Mouse (Mus musculus) intestine, embryonic 14.5 days (tissue): ENCODE results near the gene Madd. TPM values are rescaled to one million over a fixed set of nuclear protein-coding genes. Genes with fewer than 3 reads are reported as not detected.

Experiments
- ATAC-seq: fragments of 200-750 bp; cut with Nextera tagmentation; replicated peaks from 2 replicates; pipeline ENCODE4 v1.8.0; 2017; ENCODE audit warnings: low read depth, moderate number of reproducible peaks, moderate TSS enrichment, moderate library complexity; ENCODE audit not compliant: low FRiP score, low TSS enrichment
- DNase-seq: peaks from one replicate; pipeline ENCODE4 v3.0.0-alpha.2; 2018; ENCODE audit warnings: low spot score
- H3K27ac ChIP-seq: fragments of 300-500 bp; sonication (generic); 2 replicates; pipeline ENCODE4 v1.5.1; 2014; ENCODE audit warnings: low read depth, mild to moderate bottlenecking, control low read depth
- H3K27me3 ChIP-seq: fragments of 300-500 bp; sonication (generic); replicated peaks from 2 replicates; pipeline ENCODE4 v1.6.1; 2014; ENCODE audit warnings: low read length, control low read depth; ENCODE audit not compliant: control insufficient read depth, insufficient read depth
- H3K36me3 ChIP-seq: fragments of 300-500 bp; sonication (generic); 2 replicates; pipeline ENCODE4 v1.6.1; 2014; ENCODE audit warnings: low read length, control low read depth; ENCODE audit not compliant: control insufficient read depth, insufficient read depth
- H3K4me1 ChIP-seq: fragments of 300-500 bp; sonication (generic); replicated peaks from 2 replicates; pipeline ENCODE4 v1.6.1; 2014; ENCODE audit warnings: low read length, control low read depth, mixed read lengths; ENCODE audit not compliant: control insufficient read depth, insufficient read depth
- H3K4me2 ChIP-seq: fragments of 300-500 bp; sonication (generic); 2 replicates; pipeline ENCODE4 v1.6.1; 2014; ENCODE audit warnings: low read length
- H3K4me3 ChIP-seq: fragments of 300-500 bp; sonication (generic); 2 replicates; pipeline ENCODE4 v1.5.1; 2014; ENCODE audit warnings: low read depth, low read length, control low read depth, mixed read lengths
- H3K9ac ChIP-seq: fragments of 300-500 bp; sonication (generic); 2 replicates; pipeline ENCODE4 v1.6.1; 2014; ENCODE audit warnings: mild to moderate bottlenecking, low read length
- H3K9me3 ChIP-seq: fragments of 300-500 bp; sonication (generic); 2 replicates; pipeline ENCODE4 v1.6.1; 2016; ENCODE audit warnings: low read length, control low read depth; ENCODE audit not compliant: control insufficient read depth
- WGBS: fragments of 180-500 bp; shearing (Covaris S2); extraction: QIAGEN DNeasy Blood & Tissue Kit; methylation state at CpG from one replicate; pipeline ENCODE4 v1.1.7; 2014; 5-methylcytosine and 5-hydroxymethylcytosine counted together
- polyA plus RNA-seq: library from polyadenylated mRNA; unstranded; fragments of >200 nt; fragmentation: Nextera tagmentation; extraction: Ambion mirVana; gene quantifications from 2 replicates; pipeline ENCODE4 v1.2.1, GENCODE M21; 2014

Gene Madd
- polyA plus RNA-seq, 1 experiment from 2014 or later, result 8.7 TPM

DNA sequence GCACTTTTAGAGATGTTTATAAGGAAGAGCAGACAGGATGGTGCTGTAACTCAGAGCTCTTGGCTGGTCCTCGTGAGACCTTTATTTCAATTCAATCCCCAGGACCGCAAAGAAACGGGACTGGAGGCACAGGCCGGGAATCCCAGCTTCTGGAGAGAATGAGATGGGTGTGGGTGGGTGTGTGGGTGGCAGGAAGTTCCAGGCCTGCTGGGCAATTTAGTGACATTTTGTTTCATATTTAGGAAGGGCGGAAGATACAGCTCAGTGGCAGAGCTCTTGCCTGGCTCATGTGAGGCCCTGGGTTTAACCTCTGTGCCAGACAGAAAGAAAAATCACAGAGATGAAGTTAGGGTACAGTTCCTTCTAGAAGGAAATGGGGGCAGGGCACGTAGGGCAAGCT, 93.4 kb downstream of the Madd start:
- WGBS, result 80% methylated on average over 6 of the region's 6 CpGs

DNA sequence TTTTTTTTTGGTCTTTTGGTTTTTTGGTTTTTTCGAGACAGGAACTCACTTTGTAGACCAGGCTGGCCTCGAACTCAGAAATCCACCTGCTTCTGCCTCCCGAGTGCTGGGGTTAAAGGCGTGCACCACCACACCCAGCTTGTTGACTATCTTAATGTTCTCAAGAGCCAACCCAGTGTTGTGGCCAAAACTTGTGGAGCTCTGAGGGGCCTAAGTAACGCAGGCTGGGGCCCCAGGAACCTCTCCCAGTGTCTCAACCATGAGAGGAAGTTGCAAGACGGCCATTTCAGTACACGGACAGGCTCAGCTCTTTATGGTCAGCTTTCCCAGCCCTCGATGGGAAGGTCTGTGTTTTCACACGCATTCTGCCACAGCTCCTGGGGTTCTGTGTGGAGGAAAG, 94.7 kb downstream of the Madd start:
- H3K4me3 ChIP-seq, result no peak overlapping the region
- 74% methylated on average over 9 of the region's 9 CpGs for WGBS
- no peak for ATAC-seq

More for the DNA sequence above, 93.4 kb downstream of the Madd start:
- H3K4me1 ChIP-seq, result no peaks in the 10 kb centered on the region
- no peak overlapping the region for H3K9ac ChIP-seq
- H3K9me3 ChIP-seq, result no peaks in the 10 kb centered on the region
- H3K4me3 ChIP-seq, result no peak overlapping the region
- no peaks in the 10 kb centered on the region for H3K27me3 ChIP-seq
- H3K4me2 ChIP-seq, result no peak overlapping the region
- no peaks in the 10 kb centered on the region for H3K36me3 ChIP-seq
- no peak overlapping the region for H3K27ac ChIP-seq
- DNase-seq (no peak), ATAC-seq (no peak)

DNA sequence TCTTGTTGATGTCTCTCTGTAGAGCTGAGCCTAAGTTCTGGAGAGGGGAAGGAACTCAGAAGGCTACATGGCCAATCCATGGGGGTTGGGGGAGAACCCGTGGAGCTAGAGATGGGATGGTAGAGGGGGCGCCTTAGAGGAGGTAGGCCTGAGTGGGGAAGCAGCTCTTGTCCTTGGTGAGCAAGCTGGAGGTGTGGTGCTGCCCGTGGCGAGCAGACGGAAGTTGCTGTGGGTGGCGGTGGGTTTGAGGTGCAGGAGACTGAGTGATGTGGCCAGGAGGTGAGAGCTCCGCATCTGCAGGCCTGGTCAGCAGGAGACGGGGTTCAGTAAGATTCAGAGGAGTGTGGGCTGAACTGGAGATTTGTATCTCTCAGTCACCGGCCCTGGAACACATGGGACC, 96.2 kb downstream of the Madd start:
- Histone ChIP-seq H3K36me3 (no peaks in the 10 kb centered on the region), H3K4me2 (no peak overlapping the region), H3K27me3 (no peaks in the 10 kb centered on the region), H3K9ac (no peak overlapping the region), H3K9me3 (no peaks in the 10 kb centered on the region), H3K27ac (no peak overlapping the region), H3K4me3 (no peak overlapping the region), H3K4me1 (no peaks in the 10 kb centered on the region)
- WGBS, result 81% methylated on average over 9 of the region's 9 CpGs
- no peak for DNase-seq
- ATAC-seq, result no peak

More for the DNA sequence above, 94.7 kb downstream of the Madd start:
- Histone ChIP-seq H3K9ac (no peak overlapping the region), H3K27ac (no peak overlapping the region), H3K36me3 (no peaks in the 10 kb centered on the region), H3K9me3 (no peaks in the 10 kb centered on the region), H3K27me3 (no peaks in the 10 kb centered on the region), H3K4me2 (no peak overlapping the region), H3K4me1 (no peaks in the 10 kb centered on the region)
- no peak for DNase-seq

Other genes with a start within 250 kb of the Madd start
- 70.6 and 73.7 TPM in 2 replicates for gene Celf1, start 243.5 kb downstream of the Madd start, polyA plus RNA-seq
- 0.55 and 1.5 TPM in 2 replicates for gene Rapsn, start 148.2 kb downstream of the Madd start, polyA plus RNA-seq
- 280 and 322 TPM in 2 replicates for gene Psmc3, start 129.8 kb downstream of the Madd start, polyA plus RNA-seq
- gene Slc39a13, start 113.4 kb downstream of the Madd start, polyA plus RNA-seq, result 29.7 and 32.3 TPM in 2 replicates
- gene Spi1, start 101.4 kb downstream of the Madd start, polyA plus RNA-seq, result 5.3 and 6.9 TPM in 2 replicates
- not detected in 2 replicates for gene Mybpc3, start 65.7 kb downstream of the Madd start, polyA plus RNA-seq
- gene Nr1h3, start 19.0 kb upstream of the Madd start, polyA plus RNA-seq, result 4.2 and 4.9 TPM in 2 replicates
- 26.1 and 31.9 TPM in 2 replicates for gene Acp2, start 19.0 kb upstream of the Madd start, polyA plus RNA-seq
- 16.3 and 22.2 TPM in 2 replicates for gene Ddb2, start 53.1 kb upstream of the Madd start, polyA plus RNA-seq
- gene Pacsin3, start 72.1 kb upstream of the Madd start, polyA plus RNA-seq, result 25.1 and 25.5 TPM in 2 replicates
- 72.4 and 73.8 TPM in 2 replicates for gene Arfgap2, start 81.1 kb upstream of the Madd start, polyA plus RNA-seq